Mouse (Mus musculus): ENCODE measurements around the gene Sept1.

- TF ChIP-seq GABPA (IDR thresholded peaks at IDR 0.05; ENCODE audit: low read depth, low read length) (no peak), ELF1 (IDR thresholded peaks at IDR 0.05; ENCODE audit: low read depth, low read length) (no peak), KAT2A (conservative IDR thresholded peaks at IDR 0.05; ENCODE audit: low read depth, low read length) (no peak), MXI1 (IDR thresholded peaks at IDR 0.05; ENCODE audit: low read depth, low read length) (no peak)
Measured at GRCm38 (mm10) chr7:127223515-127224478, 9.1 kb downstream of the Sept1 start.

Data from MEL (cell line).